ENCODE assay signal across 9 mouse cellular contexts in genomic region chr1:39280989-39281875, GRCm38 (mm10).
DNase-seq lines count a peak whose midpoint lies in the region; ATAC-seq lines count a peak whose summit lies in the region.
"Had no signal": no experiment of that assay in that cellular context is flagged by ENCODE, and none has a peak within 500 bp of the region (broad histone marks: within the 10 kb centered on the region; RNA-seq: fewer than 3 reads in every experiment).

No protein-coding gene starts in this region.

- no peak overlapping the region for H3K27ac ChIP-seq in embryonic facial prominence, embryonic 14.5 days (replicated peaks; ENCODE audit: low read depth, low read length)
- no peak overlapping the region for H3K27ac ChIP-seq in intestine, embryonic 16.5 days (ENCODE audit: low read length)
- H3K27ac ChIP-seq in liver, embryonic 12.5 days = no peak overlapping the region
- H3K27ac ChIP-seq: limb, embryonic 13.5 days had no signal

- DNase-seq in cerebellum, postnatal 25 days = peak; percentile 20 to 44
- no peak for DNase-seq in cerebellum, adult 18-20 months
- DNase-seq in CD4-positive helper T cell, adult 2 months (ENCODE audit: low read depth, low spot score) = peak; percentile 77
- DNase-seq in embryonic facial prominence, embryonic 14.5 days (ENCODE audit: low spot score) = peak; percentile 30
- peak; percentile 32 for DNase-seq in lung, postnatal 25 days (ENCODE audit: low spot score)
- DNase-seq in Muller cell, postnatal 12 days (ENCODE audit: inconsistent ontology term) = no peak

- no peaks in the 10 kb centered on the region for H3K4me1 ChIP-seq in embryonic facial prominence, embryonic 14.5 days (ENCODE audit: control insufficient read depth, insufficient read depth, low read length)
- H3K4me1 ChIP-seq in intestine, embryonic 16.5 days (ENCODE audit: control insufficient read depth, insufficient read depth, low read length) = no peaks in the 10 kb centered on the region
- H3K4me1 ChIP-seq in liver, embryonic 12.5 days = peaks cover 6% of the 10 kb centered on the region; the same call in 1 of the 2 replicates
- H3K4me1 ChIP-seq: limb, embryonic 13.5 days had no signal

- H3K4me2 ChIP-seq in embryonic facial prominence, embryonic 14.5 days (ENCODE audit: low read depth, low read length) = no peak overlapping the region
- H3K4me2 ChIP-seq in intestine, embryonic 16.5 days (ENCODE audit: low read depth, low read length) = no peak overlapping the region
- H3K4me2 ChIP-seq in liver, embryonic 12.5 days = no peak overlapping the region
- H3K4me2 ChIP-seq: limb, embryonic 13.5 days had no signal

- H3K36me3 ChIP-seq in embryonic facial prominence, embryonic 14.5 days (ENCODE audit: control insufficient read depth, insufficient read depth, low read length) = no peaks in the 10 kb centered on the region
- H3K36me3 ChIP-seq in intestine, embryonic 16.5 days (ENCODE audit: control insufficient read depth, insufficient read depth, low read length) = no peaks in the 10 kb centered on the region
- H3K36me3 ChIP-seq in liver, embryonic 12.5 days = no peaks in the 10 kb centered on the region
- H3K36me3 ChIP-seq: limb, embryonic 13.5 days had no signal

- no peaks in the 10 kb centered on the region for H3K27me3 ChIP-seq in embryonic facial prominence, embryonic 14.5 days (replicated peaks; ENCODE audit: control insufficient read depth, insufficient read depth, low read length)
- no peaks in the 10 kb centered on the region for H3K27me3 ChIP-seq in intestine, embryonic 16.5 days (replicated peaks; ENCODE audit: control insufficient read depth, insufficient read depth, low read length)
- no peaks in the 10 kb centered on the region for H3K27me3 ChIP-seq in liver, embryonic 12.5 days (replicated peaks)
- H3K27me3 ChIP-seq: limb, embryonic 13.5 days had no signal

- no peaks in the 10 kb centered on the region for H3K9me3 ChIP-seq in embryonic facial prominence, embryonic 14.5 days (ENCODE audit: control insufficient read depth, low read length)
- H3K9me3 ChIP-seq in intestine, embryonic 16.5 days (ENCODE audit: control insufficient read depth, low read length) = no peaks in the 10 kb centered on the region
- H3K9me3 ChIP-seq in liver, embryonic 12.5 days (replicated peaks) = no peaks in the 10 kb centered on the region
- H3K9me3 ChIP-seq: limb, embryonic 13.5 days had no signal

- ATAC-seq in embryonic facial prominence, embryonic 14.5 days (ENCODE audit: low read depth) = 0 out of 2 replicates have a peak, but pooled peaks have one; percentile 28
- ATAC-seq in intestine, embryonic 16.5 days = no peak
- no peak for ATAC-seq in liver, embryonic 12.5 days

- 71% methylated on average over 15 of the region's 15 CpGs for WGBS in embryonic facial prominence, embryonic 14.5 days
- WGBS in intestine, embryonic 16.5 days = 53% methylated on average over 15 of the region's 15 CpGs
- WGBS in liver, embryonic 12.5 days (ENCODE audit: insufficient replicate concordance) = 67% methylated on average over 15 of the region's 15 CpGs

- H3K4me3 ChIP-seq in embryonic facial prominence, embryonic 14.5 days (ENCODE audit: low read depth, low read length) = no peak overlapping the region
- no peak overlapping the region for H3K4me3 ChIP-seq in intestine, embryonic 16.5 days (ENCODE audit: low read length)
- H3K4me3 ChIP-seq in liver, embryonic 12.5 days = no peak overlapping the region
- H3K4me3 ChIP-seq: limb, embryonic 13.5 days had no signal

- no peak overlapping the region for H3K9ac ChIP-seq in embryonic facial prominence, embryonic 14.5 days (ENCODE audit: low read depth, low read length)
- no peak overlapping the region for H3K9ac ChIP-seq in intestine, embryonic 16.5 days (ENCODE audit: low read depth, low read length)
- no peak overlapping the region for H3K9ac ChIP-seq in liver, embryonic 12.5 days
- H3K9ac ChIP-seq: limb, embryonic 13.5 days had no signal

Comparison
In these comparisons a context has a peak if more than half of its experiments do, and no peak if none do; other contexts are left out.
1. DNase-seq: peak in cerebellum, postnatal 25 days (2 of 2), CD4-positive helper T cell, adult 2 months (single experiment), embryonic facial prominence, embryonic 14.5 days (single experiment) and lung, postnatal 25 days (single experiment); none in cerebellum, adult 18-20 months (0 of 2) and Muller cell, postnatal 12 days (single experiment).